ENCODE assay signal across 13 mouse cellular contexts in the genomic region with DNA sequence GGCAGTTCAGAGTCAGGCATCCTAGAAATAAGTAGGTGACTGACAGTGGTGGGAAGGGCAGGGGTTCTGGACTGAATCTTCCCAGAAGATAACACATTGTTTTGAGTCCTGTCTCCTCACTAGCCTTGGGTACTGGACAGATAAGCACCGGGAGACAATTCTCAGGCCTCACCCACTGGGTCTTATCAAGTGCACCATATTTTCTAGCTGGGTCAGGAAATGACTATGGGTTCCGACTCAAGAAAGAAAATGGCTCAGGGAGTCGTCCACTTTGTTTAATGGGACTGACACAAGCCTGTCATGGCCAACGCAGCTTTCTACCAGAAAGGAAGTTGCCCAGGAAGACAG.
A peak's percentile ranks its signal among the peaks of the same experiment; 100 is the strongest.
DNase-seq lines count a peak whose midpoint lies in the region; ATAC-seq lines count a peak whose summit lies in the region.
"Had no signal": no experiment of that assay in that cellular context is flagged by ENCODE, and none has a peak within 500 bp of the region (broad histone marks: within the 10 kb centered on the region; RNA-seq: fewer than 3 reads in every experiment).

No protein-coding gene starts in this region.

- peaks cover 12% of the 10 kb centered on the region; the same call in 1 of the 2 replicates for H3K36me3 ChIP-seq in heart, embryonic 11.5 days (ENCODE audit: control insufficient read depth, insufficient read depth, low read length)

- DNase-seq in heart, adult 11 months = no peak
- peak; percentile 93 for DNase-seq in MEL-GATA-1-ER (ENCODE audit: extremely low read depth, low read depth)
- peak; percentile 38 for DNase-seq in lung, postnatal 10 days
- no peak for DNase-seq in kidney, postnatal 14 days
- DNase-seq: B cell, adult 2 months; kidney, adult 9 months; layer of hippocampus, postnatal 36 days; right cerebral cortex, postnatal 4 days had no signal

- H3K27ac ChIP-seq in heart, embryonic 11.5 days (ENCODE audit: low read depth, low read length) = peak overlapping the region; percentile 81
- H3K27ac ChIP-seq: hindbrain, embryonic 15.5 days had no signal

- H3K4me3 ChIP-seq in heart, embryonic 11.5 days (ENCODE audit: low read depth, low read length) = no peak overlapping the region
- H3K4me3 ChIP-seq: hindbrain, embryonic 15.5 days had no signal

- peak; percentile 84 for ATAC-seq in heart, embryonic 11.5 days (replicated peaks; ENCODE audit: insufficient number of reproducible peaks, low FRiP score, low TSS enrichment)
- peak; percentile 59 for ATAC-seq in erythroid progenitor cell, adult 5-6 weeks (replicated peaks; ENCODE audit: low FRiP score, poor library complexity, severe bottlenecking)
- ATAC-seq in cerebellum, adult (ENCODE audit: insufficient number of reproducible peaks, low FRiP score, low TSS enrichment) = no peak
- no peak for ATAC-seq in monocyte, adult 5-6 weeks (replicated peaks; ENCODE audit: insufficient number of reproducible peaks, low FRiP score, low TSS enrichment, poor library complexity, severe bottlenecking)

- no peaks in the 10 kb centered on the region for H3K9me3 ChIP-seq in heart, embryonic 11.5 days (replicated peaks; ENCODE audit: control insufficient read depth, low read length)
- H3K9me3 ChIP-seq: hindbrain, embryonic 15.5 days had no signal

- H3K4me2 ChIP-seq in heart, embryonic 11.5 days = peak overlapping the region; percentile 31; the same call in 1 of the 2 replicates
- H3K4me2 ChIP-seq: hindbrain, embryonic 15.5 days had no signal

- peaks cover 24% of the 10 kb centered on the region for H3K4me1 ChIP-seq in heart, embryonic 11.5 days (ENCODE audit: control insufficient read depth, insufficient read depth, low read length)

- H3K27me3 ChIP-seq in heart, embryonic 11.5 days (ENCODE audit: control insufficient read depth, insufficient read depth, low read length) = no peaks in the 10 kb centered on the region
- H3K27me3 ChIP-seq: hindbrain, embryonic 15.5 days had no signal

- H3K9ac ChIP-seq in heart, embryonic 11.5 days (ENCODE audit: low read depth, low read length) = peak overlapping the region; percentile 24; the same call in 1 of the 2 replicates
- H3K9ac ChIP-seq: hindbrain, embryonic 15.5 days had no signal

- WGBS in heart, embryonic 11.5 days (ENCODE audit: insufficient replicate concordance) = 38% methylated on average over 4 of the region's 4 CpGs

Comparison
In these comparisons a context has a peak if more than half of its experiments do, and no peak if none do; other contexts are left out.
1. ATAC-seq: peak in heart, embryonic 11.5 days (single experiment) and erythroid progenitor cell, adult 5-6 weeks (single experiment); none in cerebellum, adult (single experiment) and monocyte, adult 5-6 weeks (single experiment).
2. DNase-seq: peak in MEL-GATA-1-ER (single experiment) and lung, postnatal 10 days (single experiment); none in heart, adult 11 months (single experiment) and kidney, postnatal 14 days (single experiment).